Mouse (Mus musculus): Measurements from ENCODE around the gene Tmem51. TPM values are rescaled to one million over a fixed set of nuclear protein-coding genes. Genes with fewer than 3 reads are reported as not detected.

Tmem51 gene
- total and polyA plus RNA-seq, 2 experiments from 2014 or later = 34.4 to 46.8 TPM

DNA sequence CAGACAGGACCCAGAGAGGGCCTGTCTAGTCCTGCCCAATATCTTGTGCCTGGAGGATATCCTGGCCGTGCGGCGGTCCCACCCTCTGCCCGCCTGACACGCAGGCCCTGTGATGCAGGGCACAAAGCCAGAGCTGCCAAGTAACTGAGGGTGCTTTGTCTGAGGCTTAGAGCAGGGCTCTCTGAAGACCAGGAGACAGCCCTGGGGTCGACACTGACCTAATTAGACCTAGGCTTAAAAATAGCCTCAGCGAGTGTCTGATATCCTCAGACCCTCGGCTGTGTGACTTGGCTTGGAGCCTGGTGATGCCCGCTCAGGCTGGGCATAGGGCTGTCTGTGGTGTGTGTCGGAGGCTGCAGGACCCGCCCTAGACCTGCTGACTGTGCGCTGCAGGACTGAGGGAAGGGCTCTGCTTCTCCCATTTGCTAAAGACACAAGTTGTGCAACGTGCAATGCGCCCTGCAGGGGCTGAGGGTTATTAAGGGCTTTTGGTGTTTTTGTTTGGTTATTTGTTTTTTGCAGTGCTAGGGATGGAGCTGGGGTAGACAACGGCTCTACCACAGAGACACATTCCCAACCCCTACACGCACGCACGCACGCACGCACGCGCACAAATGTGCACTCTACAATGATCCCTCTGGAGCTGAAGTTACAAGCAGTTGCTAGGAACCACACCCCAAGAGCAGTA, 26.4 kb downstream of the Tmem51 start:
- no peaks in the 10 kb centered on the region for H3K36me3 ChIP-seq (replicated peaks; ENCODE audit: control insufficient read depth, insufficient read depth, low read length)
- TF ChIP-seq EP300 (IDR thresholded peaks at IDR 0.05; ENCODE audit: low read depth) (peak; percentile 82; the same call in 1 of the 2 replicates), CTCF (IDR thresholded peaks at IDR 0.05; ENCODE audit: low read depth) (no peak)
- peaks cover 54% of the 10 kb centered on the region for H3K4me1 ChIP-seq (ENCODE audit: control insufficient read depth, insufficient read depth)
- H3K9me3 ChIP-seq (replicated peaks; ENCODE audit: control insufficient read depth, low read length) = no peaks in the 10 kb centered on the region
- no peak overlapping the region for H3K9ac ChIP-seq (replicated peaks; ENCODE audit: low read depth, low read length)
- H3K27me3 ChIP-seq (ENCODE audit: control insufficient read depth, insufficient read depth, low read length) = no peaks in the 10 kb centered on the region
- H3K4me3 ChIP-seq (ENCODE audit: low read depth, low read length) = no peak overlapping the region
- H3K4me2 ChIP-seq (ENCODE audit: low read depth, low read length) = no peak overlapping the region
- H3K27ac ChIP-seq (ENCODE audit: low read depth) = peak overlapping the region; percentile 69
- ATAC-seq (ENCODE audit: insufficient read depth, low read depth) (peak; percentile 85), DNase-seq (ENCODE audit: low spot score) (peak; percentile 77)
- 57% methylated on average over 22 of the region's 22 CpGs for WGBS

DNA sequence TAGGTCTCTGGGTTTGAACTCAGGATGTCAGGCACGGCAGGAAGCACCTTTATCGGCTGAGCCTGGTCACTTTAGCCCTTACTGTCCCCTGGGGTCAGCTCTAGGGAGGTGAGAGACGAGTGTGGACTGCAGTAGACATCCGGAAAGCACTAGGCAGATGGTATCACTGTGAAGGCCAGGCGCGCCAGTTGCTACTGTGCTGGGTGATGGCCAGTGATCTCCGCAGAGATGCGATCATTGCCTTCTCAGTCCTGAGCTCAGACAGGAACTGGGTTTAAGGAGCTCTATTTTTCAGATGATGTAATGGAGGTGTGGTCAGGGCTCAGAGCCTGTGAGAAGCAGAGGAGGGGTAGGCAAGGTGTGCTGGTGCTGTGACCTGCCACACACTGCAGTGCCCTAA, 28.5 kb downstream of the Tmem51 start:
- no peak overlapping the region for H3K4me3 ChIP-seq (ENCODE audit: low read depth, low read length)
- WGBS = 72% methylated on average over 8 of the region's 8 CpGs

DNA sequence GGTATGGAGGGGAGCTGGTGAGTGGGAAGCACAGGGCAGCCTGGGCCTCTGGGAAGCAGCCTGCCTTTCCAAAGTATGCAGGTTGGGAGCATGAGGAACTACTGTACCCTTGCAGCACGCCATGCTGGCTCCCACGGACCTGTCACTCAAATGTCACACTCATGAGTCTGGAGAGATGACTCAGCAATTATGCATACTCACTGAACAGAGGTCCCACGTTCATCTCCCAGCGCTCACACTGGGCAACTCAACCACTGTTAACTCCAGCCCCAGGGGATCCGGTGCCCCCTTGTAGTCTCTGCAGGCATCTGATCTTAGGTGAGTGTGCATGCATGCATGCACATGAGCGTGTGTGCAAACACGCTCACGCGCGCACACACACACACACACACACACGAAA, 29.5 kb downstream of the Tmem51 start:
- peaks cover 35% of the 10 kb centered on the region for H3K4me1 ChIP-seq (ENCODE audit: control insufficient read depth, insufficient read depth)
- no peak overlapping the region for H3K9ac ChIP-seq (replicated peaks; ENCODE audit: low read depth, low read length)
- TF ChIP-seq EP300 (IDR thresholded peaks at IDR 0.05; ENCODE audit: low read depth) (no peak), CTCF (IDR thresholded peaks at IDR 0.05; ENCODE audit: low read depth) (no peak)
- no peak for ATAC-seq (ENCODE audit: insufficient read depth, low read depth)
- peak overlapping the region; percentile 81; the same call in 1 of the 2 replicates for H3K27ac ChIP-seq (ENCODE audit: low read depth)
- H3K4me3 ChIP-seq (ENCODE audit: low read depth, low read length) = no peak overlapping the region
- H3K9me3 ChIP-seq (replicated peaks; ENCODE audit: control insufficient read depth, low read length) = no peaks in the 10 kb centered on the region
- H3K4me2 ChIP-seq (ENCODE audit: low read depth, low read length) = no peak overlapping the region
- H3K36me3 ChIP-seq (replicated peaks; ENCODE audit: control insufficient read depth, insufficient read depth, low read length) = no peaks in the 10 kb centered on the region
- WGBS = 79% methylated on average over 11 of the region's 11 CpGs
- DNase-seq (ENCODE audit: low spot score) = no peak
- H3K27me3 ChIP-seq (ENCODE audit: control insufficient read depth, insufficient read depth, low read length) = no peaks in the 10 kb centered on the region

More for the DNA sequence above, 28.5 kb downstream of the Tmem51 start:
- no peaks in the 10 kb centered on the region for H3K27me3 ChIP-seq (ENCODE audit: control insufficient read depth, insufficient read depth, low read length)
- ATAC-seq (ENCODE audit: insufficient read depth, low read depth) (no peak), DNase-seq (ENCODE audit: low spot score) (no peak)
- H3K36me3 ChIP-seq (replicated peaks; ENCODE audit: control insufficient read depth, insufficient read depth, low read length) = no peaks in the 10 kb centered on the region
- H3K9ac ChIP-seq (replicated peaks; ENCODE audit: low read depth, low read length) = no peak overlapping the region
- H3K27ac ChIP-seq (ENCODE audit: low read depth) = no peak overlapping the region
- no peaks in the 10 kb centered on the region for H3K9me3 ChIP-seq (replicated peaks; ENCODE audit: control insufficient read depth, low read length)
- H3K4me2 ChIP-seq (ENCODE audit: low read depth, low read length) = no peak overlapping the region
- TF ChIP-seq EP300 (IDR thresholded peaks at IDR 0.05; ENCODE audit: low read depth) (no peak), CTCF (IDR thresholded peaks at IDR 0.05; ENCODE audit: low read depth) (no peak)
- peaks cover 41% of the 10 kb centered on the region for H3K4me1 ChIP-seq (ENCODE audit: control insufficient read depth, insufficient read depth)

DNA sequence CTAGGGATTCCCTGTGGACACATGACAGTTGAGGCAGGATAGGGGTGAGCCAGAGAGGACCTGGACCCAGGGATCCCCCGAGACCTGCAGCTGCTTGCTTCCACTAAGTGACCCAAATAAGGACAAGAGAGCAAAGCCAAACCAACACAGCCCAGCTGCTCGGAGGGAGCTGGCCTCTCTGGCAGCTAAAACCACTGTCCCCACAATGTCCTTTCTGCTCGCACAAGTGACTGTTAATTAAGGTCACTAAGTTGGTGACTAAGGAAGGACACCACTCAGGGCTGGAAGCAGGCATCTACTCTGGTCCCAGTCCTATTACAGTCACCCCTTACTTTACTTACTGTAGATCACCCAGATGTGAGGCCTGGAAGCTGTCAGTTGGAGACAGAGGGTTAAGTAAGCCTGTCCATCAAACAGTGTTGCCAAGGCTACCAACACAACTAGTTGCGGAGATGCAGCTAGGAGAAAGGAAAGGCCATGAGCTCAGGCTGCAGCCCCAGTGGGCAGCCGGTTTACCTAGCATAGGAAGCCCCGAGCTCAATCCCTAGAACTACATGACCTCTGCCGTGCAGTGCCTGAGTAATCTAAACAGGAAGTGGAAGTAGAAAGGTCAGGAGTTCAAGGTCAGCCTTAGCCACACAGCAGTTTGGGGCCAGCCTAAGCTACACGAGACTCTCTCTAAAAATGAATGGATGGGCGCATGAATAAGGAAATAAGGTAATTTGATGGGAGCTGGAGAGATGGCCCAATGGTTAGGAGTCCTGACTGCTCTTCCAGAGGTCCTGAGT, 30.2 kb downstream of the Tmem51 start:
- ATAC-seq (ENCODE audit: insufficient read depth, low read depth) (peak; percentile 15), DNase-seq (ENCODE audit: low spot score) (peak; percentile 58)
- Histone ChIP-seq H3K9ac (replicated peaks; ENCODE audit: low read depth, low read length) (peak overlapping the region; percentile 28; the same call in 1 of the 2 replicates), H3K36me3 (replicated peaks; ENCODE audit: control insufficient read depth, insufficient read depth, low read length) (no peaks in the 10 kb centered on the region), H3K4me2 (ENCODE audit: low read depth, low read length) (no peak overlapping the region), H3K27me3 (ENCODE audit: control insufficient read depth, insufficient read depth, low read length) (no peaks in the 10 kb centered on the region), H3K9me3 (replicated peaks; ENCODE audit: control insufficient read depth, low read length) (no peaks in the 10 kb centered on the region), H3K4me3 (ENCODE audit: low read depth, low read length) (no peak overlapping the region), H3K4me1 (ENCODE audit: control insufficient read depth, insufficient read depth) (peaks cover 30% of the 10 kb centered on the region), H3K27ac (ENCODE audit: low read depth) (peak overlapping the region; percentile 81)
- no peak for TF ChIP-seq EP300 (IDR thresholded peaks at IDR 0.05; ENCODE audit: low read depth)
- no peak for TF ChIP-seq CTCF (IDR thresholded peaks at IDR 0.05; ENCODE audit: low read depth)
- 31% methylated on average over 9 of the region's 9 CpGs for WGBS

DNA sequence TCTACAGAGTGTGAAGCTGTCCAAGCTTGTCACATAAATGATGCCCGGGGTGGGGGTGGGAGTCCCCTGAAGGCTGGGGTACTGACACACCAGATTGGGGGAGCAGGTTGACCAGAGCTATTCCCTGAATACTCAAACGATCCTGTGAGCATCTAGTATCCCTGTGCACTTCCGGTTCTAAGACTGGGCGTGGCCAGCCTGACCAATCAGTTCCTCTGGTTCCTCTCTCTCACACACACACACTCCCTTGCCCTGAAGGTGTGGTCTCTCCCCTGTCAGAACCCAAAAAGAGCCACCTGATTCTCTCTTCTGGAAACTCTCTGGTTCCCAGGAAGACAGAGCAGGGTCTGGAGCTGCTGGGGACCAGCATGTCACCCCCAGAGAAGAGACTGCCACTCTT, 30.8 kb downstream of the Tmem51 start:
- Histone ChIP-seq H3K4me2 (ENCODE audit: low read depth, low read length) (no peak overlapping the region), H3K36me3 (replicated peaks; ENCODE audit: control insufficient read depth, insufficient read depth, low read length) (no peaks in the 10 kb centered on the region), H3K27me3 (ENCODE audit: control insufficient read depth, insufficient read depth, low read length) (no peaks in the 10 kb centered on the region), H3K27ac (ENCODE audit: low read depth) (peak overlapping the region; percentile 81), H3K9me3 (replicated peaks; ENCODE audit: control insufficient read depth, low read length) (no peaks in the 10 kb centered on the region), H3K4me1 (ENCODE audit: control insufficient read depth, insufficient read depth) (peaks cover 33% of the 10 kb centered on the region), H3K4me3 (ENCODE audit: low read depth, low read length) (no peak overlapping the region), H3K9ac (replicated peaks; ENCODE audit: low read depth, low read length) (no peak overlapping the region)
- ATAC-seq (ENCODE audit: insufficient read depth, low read depth) (no peak), DNase-seq (ENCODE audit: low spot score) (no peak)
- 43% methylated on average over 4 of the region's 4 CpGs for WGBS
- no peak for TF ChIP-seq EP300 (IDR thresholded peaks at IDR 0.05; ENCODE audit: low read depth)
- TF ChIP-seq CTCF (IDR thresholded peaks at IDR 0.05; ENCODE audit: low read depth) = no peak

All from heart, postnatal 0 days (tissue).